Mouse (Mus musculus): ENCODE measurements around the gene Shf. TPM values are rescaled to one million over a fixed set of nuclear protein-coding genes. Genes with fewer than 3 reads are reported as not detected.

Gene Shf
- polyA plus RNA-seq, 1 experiment from 2014 or later, result 10.2 TPM

GRCm38 (mm10) chr2:122306184-122306583 is 62.8 kb downstream of the Shf start:
- ATAC-seq, result no peak
- WGBS, result 79% methylated on average over 4 of the region's 4 CpGs
- H3K27me3 ChIP-seq, result peaks cover 75% of the 10 kb centered on the region
- no peak overlapping the region for H3K4me3 ChIP-seq (replicated peaks)
- H3K9me3 ChIP-seq, result no peaks in the 10 kb centered on the region
- no peak overlapping the region for H3K27ac ChIP-seq
- H3K36me3 ChIP-seq, result no peaks in the 10 kb centered on the region
- peaks cover 11% of the 10 kb centered on the region for H3K4me1 ChIP-seq (replicated peaks)
- no peak overlapping the region for H3K4me2 ChIP-seq (replicated peaks)
- H3K9ac ChIP-seq (replicated peaks), result no peak overlapping the region

- WGBS, result 87% methylated on average over 16 of the region's 16 CpGs
- no peaks in the 10 kb centered on the region for H3K9me3 ChIP-seq
- ATAC-seq, result no peak
- no peak overlapping the region for H3K4me2 ChIP-seq (replicated peaks)
- peaks cover 18% of the 10 kb centered on the region for H3K4me1 ChIP-seq (replicated peaks)
- no peak overlapping the region for H3K27ac ChIP-seq
- H3K4me3 ChIP-seq (replicated peaks), result no peak overlapping the region
- H3K36me3 ChIP-seq, result no peaks in the 10 kb centered on the region
- no peak overlapping the region for H3K9ac ChIP-seq (replicated peaks)
- peaks cover 84% of the 10 kb centered on the region for H3K27me3 ChIP-seq
These were observed 63.7 kb downstream of the Shf start for GRCm38 (mm10) chr2:122305097-122305892.

GRCm38 (mm10) chr2:122304544-122304943 is 64.4 kb downstream of the Shf start:
- ATAC-seq, result no peak
- no peaks in the 10 kb centered on the region for H3K9me3 ChIP-seq
- no peak overlapping the region for H3K4me2 ChIP-seq (replicated peaks)
- H3K4me3 ChIP-seq (replicated peaks), result no peak overlapping the region
- H3K27me3 ChIP-seq, result peaks cover 91% of the 10 kb centered on the region
- WGBS, result 94% methylated on average over 6 of the region's 6 CpGs
- H3K27ac ChIP-seq, result no peak overlapping the region
- H3K36me3 ChIP-seq, result no peaks in the 10 kb centered on the region
- no peak overlapping the region for H3K9ac ChIP-seq (replicated peaks)
- peaks cover 18% of the 10 kb centered on the region for H3K4me1 ChIP-seq (replicated peaks)

GRCm38 (mm10) chr2:122302574-122303241 is 66.3 kb downstream of the Shf start:
- Histone ChIP-seq H3K9me3 (no peaks in the 10 kb centered on the region), H3K4me1 (replicated peaks) (peaks cover 35% of the 10 kb centered on the region), H3K4me3 (replicated peaks) (no peak overlapping the region), H3K4me2 (replicated peaks) (no peak overlapping the region), H3K9ac (replicated peaks) (no peak overlapping the region), H3K36me3 (no peaks in the 10 kb centered on the region), H3K27ac (no peak overlapping the region), H3K27me3 (peaks cover 98% of the 10 kb centered on the region)
- 12% methylated on average over 9 of the region's 9 CpGs for WGBS
- ATAC-seq, result peak; percentile 57

GRCm38 (mm10) chr2:122301921-122302573 is 66.9 kb downstream of the Shf start:
- peaks cover 42% of the 10 kb centered on the region for H3K4me1 ChIP-seq (replicated peaks)
- H3K9me3 ChIP-seq, result no peaks in the 10 kb centered on the region
- ATAC-seq, result no peak
- peak overlapping the region; percentile 44 for H3K4me3 ChIP-seq (replicated peaks)
- H3K4me2 ChIP-seq (replicated peaks), result peak overlapping the region; percentile 82
- no peak overlapping the region for H3K27ac ChIP-seq
- H3K27me3 ChIP-seq, result peaks cover 99% of the 10 kb centered on the region
- 8% methylated on average over 23 of the region's 23 CpGs for WGBS
- H3K9ac ChIP-seq (replicated peaks), result peak overlapping the region; percentile 54
- no peaks in the 10 kb centered on the region for H3K36me3 ChIP-seq

GRCm38 (mm10) chr2:122301081-122301920 is 67.7 kb downstream of the Shf start:
- H3K4me1 ChIP-seq (replicated peaks), result peaks cover 43% of the 10 kb centered on the region
- peak overlapping the region; percentile 82 for H3K4me2 ChIP-seq (replicated peaks)
- no peak overlapping the region for H3K27ac ChIP-seq
- peak; percentile 52 for ATAC-seq
- no peaks in the 10 kb centered on the region for H3K9me3 ChIP-seq
- under 1% methylated on average over 48 of the region's 48 CpGs for WGBS
- H3K27me3 ChIP-seq, result peaks cover 99% of the 10 kb centered on the region
- H3K4me3 ChIP-seq (replicated peaks), result peak overlapping the region; percentile 44
- H3K36me3 ChIP-seq, result no peaks in the 10 kb centered on the region
- H3K9ac ChIP-seq (replicated peaks), result peak overlapping the region; percentile 54

GRCm38 (mm10) chr2:122300656-122301020 is 68.3 kb downstream of the Shf start:
- Histone ChIP-seq H3K4me1 (replicated peaks) (peaks cover 43% of the 10 kb centered on the region), H3K4me3 (replicated peaks) (peak overlapping the region; percentile 44; the same call in 1 of the 2 replicates), H3K4me2 (replicated peaks) (peak overlapping the region; percentile 82), H3K9me3 (no peaks in the 10 kb centered on the region), H3K27me3 (peaks cover 99% of the 10 kb centered on the region), H3K36me3 (no peaks in the 10 kb centered on the region), H3K27ac (no peak overlapping the region), H3K9ac (replicated peaks) (no peak overlapping the region)
- no peak; the same call in 1 of the 2 replicates for ATAC-seq
- 5% methylated on average over 14 of the region's 14 CpGs for WGBS

GRCm38 (mm10) chr2:122299911-122300655 is 68.9 kb downstream of the Shf start:
- no peak overlapping the region for H3K4me2 ChIP-seq (replicated peaks)
- no peak overlapping the region for H3K4me3 ChIP-seq (replicated peaks)
- no peaks in the 10 kb centered on the region for H3K9me3 ChIP-seq
- peaks cover 43% of the 10 kb centered on the region for H3K4me1 ChIP-seq (replicated peaks)
- no peak for ATAC-seq
- H3K27me3 ChIP-seq, result peaks cover 99% of the 10 kb centered on the region
- H3K27ac ChIP-seq, result no peak overlapping the region
- no peaks in the 10 kb centered on the region for H3K36me3 ChIP-seq
- WGBS, result 7% methylated on average over 14 of the region's 14 CpGs
- no peak overlapping the region for H3K9ac ChIP-seq (replicated peaks)

Other genes starting within 250 kb of the Shf start
- gene B2m, start 221.5 kb downstream of the Shf start, polyA plus RNA-seq (2015; fragmentation: Nextera tagmentation; extraction: Ambion mirVana), result 82.5 and 82.7 TPM in 2 replicates
- not detected in 2 replicates for gene Trim69, start 208.5 kb downstream of the Shf start, polyA plus RNA-seq (2015; fragmentation: Nextera tagmentation; extraction: Ambion mirVana)
- gene Patl2, start 183.0 kb downstream of the Shf start, polyA plus RNA-seq (2015; fragmentation: Nextera tagmentation; extraction: Ambion mirVana), result not detected in 2 replicates
- gene Terb2, start 182.9 kb downstream of the Shf start, polyA plus RNA-seq (2015; fragmentation: Nextera tagmentation; extraction: Ambion mirVana), result not detected in 2 replicates
- 18.2 and 20.0 TPM in 2 replicates for gene Sord, start 134.4 kb downstream of the Shf start, polyA plus RNA-seq (2015; fragmentation: Nextera tagmentation; extraction: Ambion mirVana)
- gene Duox2, start 70.7 kb downstream of the Shf start, polyA plus RNA-seq (2015; fragmentation: Nextera tagmentation; extraction: Ambion mirVana), result 0.04 TPM in 1 of 2 replicates, not detected in the other
- not detected in 2 replicates for gene Duoxa2, start 70.3 kb downstream of the Shf start, polyA plus RNA-seq (2015; fragmentation: Nextera tagmentation; extraction: Ambion mirVana)
- gene Duoxa1, start 55.4 kb downstream of the Shf start, polyA plus RNA-seq (2015; fragmentation: Nextera tagmentation; extraction: Ambion mirVana), result 0.20 and 0.39 TPM in 2 replicates
- gene Duox1, start 53.5 kb downstream of the Shf start, polyA plus RNA-seq (2015; fragmentation: Nextera tagmentation; extraction: Ambion mirVana), result 0.13 and 0.15 TPM in 2 replicates
- gene Slc28a2, start 57.3 kb upstream of the Shf start, polyA plus RNA-seq (2015; fragmentation: Nextera tagmentation; extraction: Ambion mirVana), result 0.09 TPM in 1 of 2 replicates, not detected in the other
- not detected in 2 replicates for gene Gm14085, start 115.8 kb upstream of the Shf start, polyA plus RNA-seq (2015; fragmentation: Nextera tagmentation; extraction: Ambion mirVana)
- 21.8 and 25.7 TPM in 2 replicates for gene Gatm, start 242.1 kb upstream of the Shf start, polyA plus RNA-seq (2015; fragmentation: Nextera tagmentation; extraction: Ambion mirVana)

Data from midbrain, embryonic 13.5 days (tissue).